Mouse (Mus musculus): ENCODE measurements around the gene St6galnac4. TPM values are rescaled to one million over a fixed set of nuclear protein-coding genes. Genes with fewer than 3 reads are reported as not detected.

Gene St6galnac4
- polyA plus RNA-seq, 1 experiment from 2014 or later, result 21.5 TPM

Other genes with a start within 250 kb of the St6galnac4 start
- gene Ciz1, start 234.8 kb upstream of the St6galnac4 start, polyA plus RNA-seq (2016; fragmentation: Nextera tagmentation; extraction: Ambion mirVana), result 59.1 and 66.3 TPM in 2 replicates
- 44.4 and 47.5 TPM in 2 replicates for gene Dnm1, start 233.8 kb upstream of the St6galnac4 start, polyA plus RNA-seq (2016; fragmentation: Nextera tagmentation; extraction: Ambion mirVana)
- 62.6 and 72.8 TPM in 2 replicates for gene 1110008P14Rik, start 205.2 kb upstream of the St6galnac4 start, polyA plus RNA-seq (2016; fragmentation: Nextera tagmentation; extraction: Ambion mirVana)
- gene Lcn2, start 198.8 kb upstream of the St6galnac4 start, polyA plus RNA-seq (2016; fragmentation: Nextera tagmentation; extraction: Ambion mirVana), result 0.95 and 1.2 TPM in 2 replicates
- 34.5 and 35.1 TPM in 2 replicates for gene Ptges2, start 191.2 kb upstream of the St6galnac4 start, polyA plus RNA-seq (2016; fragmentation: Nextera tagmentation; extraction: Ambion mirVana)
- gene Naif1, start 136.6 kb upstream of the St6galnac4 start, polyA plus RNA-seq (2016; fragmentation: Nextera tagmentation; extraction: Ambion mirVana), result 5.9 and 6.2 TPM in 2 replicates
- gene Slc25a25, start 135.7 kb upstream of the St6galnac4 start, polyA plus RNA-seq (2016; fragmentation: Nextera tagmentation; extraction: Ambion mirVana), result 40.2 and 41.6 TPM in 2 replicates
- gene Fam102a, start 51.8 kb upstream of the St6galnac4 start, polyA plus RNA-seq (2016; fragmentation: Nextera tagmentation; extraction: Ambion mirVana), result 12.6 and 15.5 TPM in 2 replicates
- 110 and 117 TPM in 2 replicates for gene Dpm2, start 16.2 kb upstream of the St6galnac4 start, polyA plus RNA-seq (2016; fragmentation: Nextera tagmentation; extraction: Ambion mirVana)
- gene Pip5kl1, start 12.3 kb upstream of the St6galnac4 start, polyA plus RNA-seq (2016; fragmentation: Nextera tagmentation; extraction: Ambion mirVana), result 4.2 and 5.0 TPM in 2 replicates
- 0.31 and 0.56 TPM in 2 replicates for gene 9430097D07Rik, start 11.4 kb upstream of the St6galnac4 start, polyA plus RNA-seq (2016; fragmentation: Nextera tagmentation; extraction: Ambion mirVana)
- 13.5 and 14.3 TPM in 2 replicates for gene St6galnac6, start 12.6 kb downstream of the St6galnac4 start, polyA plus RNA-seq (2016; fragmentation: Nextera tagmentation; extraction: Ambion mirVana)
- 40.4 and 43.2 TPM in 2 replicates for gene Ak1, start 34.7 kb downstream of the St6galnac4 start, polyA plus RNA-seq (2016; fragmentation: Nextera tagmentation; extraction: Ambion mirVana)
- gene Eng, start 59.5 kb downstream of the St6galnac4 start, polyA plus RNA-seq (2016; fragmentation: Nextera tagmentation; extraction: Ambion mirVana), result 31.6 and 32.1 TPM in 2 replicates
- gene Fpgs, start 117.0 kb downstream of the St6galnac4 start, polyA plus RNA-seq (2016; fragmentation: Nextera tagmentation; extraction: Ambion mirVana), result 19.5 and 20.1 TPM in 2 replicates
- gene Cdk9, start 126.0 kb downstream of the St6galnac4 start, polyA plus RNA-seq (2016; fragmentation: Nextera tagmentation; extraction: Ambion mirVana), result 99.0 and 101 TPM in 2 replicates
- 33.5 and 34.8 TPM in 2 replicates for gene Sh2d3c, start 134.0 kb downstream of the St6galnac4 start, polyA plus RNA-seq (2016; fragmentation: Nextera tagmentation; extraction: Ambion mirVana)
- gene 6330409D20Rik, start 153.9 kb downstream of the St6galnac4 start, polyA plus RNA-seq (2016; fragmentation: Nextera tagmentation; extraction: Ambion mirVana), result 1.6 and 2.0 TPM in 2 replicates
- gene Tor2a, start 170.1 kb downstream of the St6galnac4 start, polyA plus RNA-seq (2016; fragmentation: Nextera tagmentation; extraction: Ambion mirVana), result 52.1 and 55.9 TPM in 2 replicates
- 0.63 and 1.1 TPM in 2 replicates for gene Ttc16, start 188.5 kb downstream of the St6galnac4 start, polyA plus RNA-seq (2016; fragmentation: Nextera tagmentation; extraction: Ambion mirVana)
- 4.6 and 5.6 TPM in 2 replicates for gene Ptrh1, start 188.7 kb downstream of the St6galnac4 start, polyA plus RNA-seq (2016; fragmentation: Nextera tagmentation; extraction: Ambion mirVana)
- gene Cfap157, start 197.3 kb downstream of the St6galnac4 start, polyA plus RNA-seq (2016; fragmentation: Nextera tagmentation; extraction: Ambion mirVana), result 0.85 and 1.5 TPM in 2 replicates

Data from hindbrain, embryonic 12.5 days (tissue).